Mouse (Mus musculus) C2C12 (cell line): ENCODE measurements around the gene Cnmd.

Experiments
- CTCF ChIP-seq: IDR thresholded peaks from one replicate; pipeline ENCODE4 v1.5.1; 2011; ENCODE audit not compliant: control insufficient read depth, insufficient read depth, insufficient read length
- FOSL1 ChIP-seq: IDR thresholded peaks from one replicate; pipeline ENCODE4 v1.8.0; 2011; ENCODE audit warnings: mild to moderate bottlenecking, low read length; ENCODE audit not compliant: poor library complexity, insufficient read depth, severe bottlenecking
- MYOD1 ChIP-seq: IDR thresholded peaks from one replicate; pipeline ENCODE4 v1.6.1; 2011; ENCODE audit warnings: low read depth; ENCODE audit not compliant: control insufficient read depth, insufficient read length
- USF1 ChIP-seq: IDR thresholded peaks from one replicate; pipeline ENCODE4 v1.6.1; 2011; ENCODE audit warnings: low read depth, mild to moderate bottlenecking, control low read depth, moderate library complexity

DNA sequence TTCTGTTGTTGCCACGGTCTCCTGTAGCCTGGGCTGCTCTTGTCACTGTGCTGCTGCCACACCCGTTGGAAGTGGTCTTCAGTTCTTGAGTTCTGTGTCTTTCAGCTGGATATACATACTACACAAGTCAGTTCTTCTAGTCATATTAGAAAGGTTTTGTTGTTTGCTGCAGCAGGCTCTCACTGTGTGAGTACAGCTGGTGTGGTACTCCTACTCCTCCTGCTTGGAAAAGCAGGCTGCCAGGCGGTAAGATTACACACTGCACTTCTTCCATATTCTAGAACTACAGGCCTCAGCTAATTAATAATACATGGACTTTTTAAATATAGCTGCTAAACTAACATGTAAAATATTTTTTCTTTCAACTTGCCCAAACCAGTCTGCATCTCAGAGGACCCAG is 55.1 kb downstream of the Cnmd start:
- TF ChIP-seq CTCF: no peak
- TF ChIP-seq MYOD1: no peak
- no peak for TF ChIP-seq USF1
- no peak for TF ChIP-seq FOSL1
